Mouse (Mus musculus) C2C12 (cell line): ENCODE data around the gene Pga5.

ENCODE experiments used
- CEBPB ChIP-seq: IDR thresholded peaks from one replicate; pipeline ENCODE4 v1.6.1; 2011; ENCODE audit warnings: low read depth, mild to moderate bottlenecking, control low read depth, moderate library complexity
- CTCF ChIP-seq: IDR thresholded peaks from one replicate; pipeline ENCODE4 v1.5.1; 2011; ENCODE audit not compliant: control insufficient read depth, insufficient read depth, insufficient read length

DNA sequence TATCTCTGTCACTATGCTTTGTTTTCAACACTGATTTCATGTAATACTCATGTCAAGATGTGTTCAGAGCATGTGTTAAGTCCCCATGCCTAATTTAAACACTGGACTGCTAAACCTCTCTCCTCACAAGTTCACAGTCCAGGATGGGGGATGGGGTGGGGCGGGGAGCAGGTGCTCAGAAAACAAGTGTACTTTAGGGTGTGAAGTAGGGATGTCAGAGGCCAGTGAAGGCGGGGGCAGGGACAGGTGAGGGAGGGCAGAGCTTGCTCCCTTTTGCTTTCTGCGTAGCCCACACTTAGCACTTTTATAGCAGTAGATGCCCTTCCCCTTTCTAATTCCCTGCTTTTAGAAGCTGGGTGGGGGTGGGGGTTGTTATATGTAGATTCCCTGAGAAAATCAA lies 12.8 kb downstream of the Pga5 start:
- TF ChIP-seq CTCF (no peak), CEBPB (no peak)
